Mouse (Mus musculus): Measurements from ENCODE around the gene Srcin1.

Srcin1 gene

DNA sequence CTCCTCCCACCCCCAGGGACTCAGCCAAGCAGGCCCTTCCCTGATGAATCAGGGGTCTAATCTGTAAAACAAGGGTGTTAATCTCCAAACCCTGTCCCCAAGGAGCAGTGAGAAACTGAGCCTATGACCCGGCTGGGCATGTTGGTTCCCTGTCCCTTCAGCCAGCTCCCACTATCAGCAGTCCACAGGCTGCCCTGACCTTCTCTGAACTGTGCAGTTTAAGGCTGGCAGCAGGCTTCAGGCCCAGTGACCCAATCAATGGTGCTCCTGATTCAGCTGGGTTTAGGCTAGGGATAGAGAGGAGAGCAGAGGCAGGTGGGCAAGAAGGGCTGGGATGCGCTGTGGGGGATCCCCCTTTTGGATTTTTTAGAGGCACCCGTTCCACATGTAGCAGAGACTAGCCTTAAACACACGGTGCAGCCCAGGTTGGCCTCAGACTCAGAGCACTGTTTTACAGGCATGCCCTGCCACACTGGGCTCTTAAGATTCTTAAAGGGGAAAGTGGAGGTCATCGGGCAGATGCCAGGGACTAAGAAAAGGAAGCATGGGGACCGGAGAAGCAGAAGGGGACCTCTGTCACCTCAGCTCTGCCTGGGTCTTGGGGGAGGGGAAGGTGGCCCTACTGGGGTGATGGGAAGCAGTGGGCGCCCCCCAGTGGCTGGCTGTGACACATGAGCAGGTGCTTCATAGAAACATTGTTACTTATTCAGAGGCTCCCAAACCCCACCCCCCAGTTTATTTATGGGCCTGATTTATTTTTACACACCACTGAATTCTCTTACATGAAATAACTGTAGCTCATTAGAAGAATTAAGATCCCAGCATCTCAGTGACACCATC is 19.2 kb downstream of the Srcin1 start:
- DNase-seq (ENCODE audit: low read depth, low spot score): peak; percentile 93

DNA sequence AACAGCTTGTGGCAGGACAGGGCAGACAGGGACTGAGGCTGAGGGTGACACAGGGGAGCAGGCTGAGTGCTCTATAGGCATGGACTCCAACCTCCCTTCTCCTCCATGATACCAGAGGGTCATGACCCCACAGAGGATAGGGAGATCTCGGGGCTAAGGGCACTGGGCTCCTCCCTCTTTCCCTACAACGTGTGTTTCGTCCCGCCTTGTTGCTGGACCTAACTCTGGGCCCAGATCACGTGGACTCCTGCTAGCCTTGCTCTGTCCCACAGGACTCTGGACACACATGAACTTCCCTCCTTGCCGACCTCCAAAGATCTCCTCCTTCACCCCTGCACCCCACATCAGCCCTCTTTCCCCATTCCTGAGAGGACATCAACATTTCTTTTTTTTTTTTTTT is 20.8 kb downstream of the Srcin1 start:
- no peak for DNase-seq (ENCODE audit: low read depth, low spot score)

DNA sequence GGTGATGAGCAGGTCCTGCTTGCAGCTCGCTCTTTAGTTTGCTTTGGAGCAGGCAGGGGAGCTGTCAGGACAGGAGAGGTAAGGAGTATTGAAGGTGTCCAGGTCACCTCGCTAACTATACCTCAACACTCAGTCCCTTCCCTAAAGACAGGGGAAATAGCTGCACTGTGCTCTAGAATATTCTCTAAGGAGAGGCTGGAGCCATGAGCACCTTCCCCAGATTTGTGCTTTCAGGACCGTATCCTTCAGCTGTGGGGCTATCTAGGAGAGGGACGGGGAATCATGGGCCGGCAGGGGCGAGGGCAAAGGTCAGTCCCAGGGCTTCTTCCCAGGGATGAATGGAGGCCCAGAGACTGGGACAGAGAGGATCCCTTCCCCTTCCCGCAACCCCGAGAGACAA is 23.8 kb downstream of the Srcin1 start:
- no peak for DNase-seq (ENCODE audit: low read depth, low spot score)

DNA sequence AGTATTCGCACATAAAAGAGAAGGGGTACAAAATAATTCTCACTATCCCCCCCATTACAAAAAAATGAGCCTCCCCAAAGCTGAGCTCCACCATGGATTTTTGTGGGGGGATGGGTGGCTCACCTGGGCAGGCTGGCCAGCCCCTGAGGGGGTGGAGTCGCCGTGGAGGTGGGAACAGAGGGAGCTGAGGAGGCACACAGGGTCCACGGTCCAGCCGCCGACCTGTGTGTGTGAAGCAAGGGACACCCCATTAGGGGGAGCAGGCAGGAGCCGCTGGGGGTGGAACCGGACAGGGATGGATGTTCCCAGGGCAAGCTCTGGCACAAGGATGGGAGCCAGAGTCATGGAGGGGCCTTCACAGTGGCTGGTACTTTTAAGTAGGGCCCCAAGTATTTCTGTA is 27.2 kb downstream of the Srcin1 start:
- DNase-seq (ENCODE audit: low read depth, low spot score): no peak

DNA sequence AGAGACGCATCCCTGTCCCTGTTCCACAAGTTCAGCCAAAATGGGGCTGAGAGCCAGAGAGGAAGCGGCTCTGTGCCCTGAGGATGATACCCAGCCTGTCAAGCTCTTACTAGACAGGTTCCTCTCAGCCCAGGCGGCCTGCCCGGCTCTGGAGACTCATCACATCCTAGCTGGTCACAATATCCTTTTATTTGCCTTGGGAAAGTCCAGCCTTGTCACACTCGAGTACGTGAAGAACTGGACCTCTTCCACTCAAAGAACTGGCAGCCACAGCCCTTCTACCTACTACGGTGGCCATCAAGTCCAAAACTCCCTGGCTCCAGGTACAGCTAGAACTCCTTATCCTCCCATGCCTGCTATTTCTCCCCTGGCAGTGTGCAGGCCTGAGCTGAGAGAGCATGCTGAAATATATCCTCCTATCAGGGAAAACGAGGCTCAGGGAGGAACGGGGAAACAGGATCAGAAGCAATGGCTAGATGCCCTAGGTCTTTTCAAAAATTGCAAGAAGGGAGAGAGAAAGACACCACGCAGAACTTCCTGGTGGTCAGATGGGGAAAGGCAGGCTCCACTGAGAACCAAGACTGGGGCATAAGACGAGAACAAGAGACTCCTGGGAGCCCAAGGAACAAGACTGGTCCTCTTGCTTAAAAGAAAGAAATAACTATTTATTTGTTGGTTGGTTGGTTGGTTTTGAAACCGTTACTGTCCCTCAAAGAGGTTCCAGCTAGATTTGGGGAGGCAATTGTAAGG is 27.9 kb downstream of the Srcin1 start:
- DNase-seq (ENCODE audit: low read depth, low spot score): peak; percentile 83

DNA sequence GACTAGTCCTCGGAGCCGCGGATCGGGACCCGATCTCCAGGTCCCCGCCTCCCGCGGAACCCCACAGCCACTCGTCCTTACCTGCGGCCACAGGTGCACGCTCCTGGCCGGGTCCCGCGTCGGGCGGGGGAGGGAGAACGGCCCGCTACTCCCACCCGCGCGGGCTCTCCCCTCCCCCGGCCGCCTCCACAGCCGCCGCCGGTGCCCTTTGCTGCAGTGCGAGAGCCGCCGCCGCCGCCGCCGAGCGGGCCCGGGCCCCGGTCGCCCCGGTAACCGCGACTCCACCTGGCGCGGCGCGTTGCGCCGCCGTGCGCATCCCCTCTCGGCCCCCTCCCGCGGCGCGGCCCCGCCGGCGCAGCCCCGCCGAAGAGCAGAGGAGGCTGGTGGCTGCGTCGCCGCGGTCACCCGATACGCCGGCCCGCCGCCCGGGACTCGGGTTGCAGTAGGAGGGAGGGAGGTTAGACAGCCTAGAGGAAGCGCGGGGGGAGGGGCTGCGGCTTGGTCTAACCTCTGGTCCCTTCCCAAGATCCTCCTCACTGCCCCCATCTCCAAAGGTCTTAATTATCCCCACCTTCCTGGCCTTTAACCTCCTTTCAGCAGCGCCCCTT is 29.1 kb downstream of the Srcin1 start:
- DNase-seq (ENCODE audit: low read depth, low spot score): peak; percentile 79

DNA sequence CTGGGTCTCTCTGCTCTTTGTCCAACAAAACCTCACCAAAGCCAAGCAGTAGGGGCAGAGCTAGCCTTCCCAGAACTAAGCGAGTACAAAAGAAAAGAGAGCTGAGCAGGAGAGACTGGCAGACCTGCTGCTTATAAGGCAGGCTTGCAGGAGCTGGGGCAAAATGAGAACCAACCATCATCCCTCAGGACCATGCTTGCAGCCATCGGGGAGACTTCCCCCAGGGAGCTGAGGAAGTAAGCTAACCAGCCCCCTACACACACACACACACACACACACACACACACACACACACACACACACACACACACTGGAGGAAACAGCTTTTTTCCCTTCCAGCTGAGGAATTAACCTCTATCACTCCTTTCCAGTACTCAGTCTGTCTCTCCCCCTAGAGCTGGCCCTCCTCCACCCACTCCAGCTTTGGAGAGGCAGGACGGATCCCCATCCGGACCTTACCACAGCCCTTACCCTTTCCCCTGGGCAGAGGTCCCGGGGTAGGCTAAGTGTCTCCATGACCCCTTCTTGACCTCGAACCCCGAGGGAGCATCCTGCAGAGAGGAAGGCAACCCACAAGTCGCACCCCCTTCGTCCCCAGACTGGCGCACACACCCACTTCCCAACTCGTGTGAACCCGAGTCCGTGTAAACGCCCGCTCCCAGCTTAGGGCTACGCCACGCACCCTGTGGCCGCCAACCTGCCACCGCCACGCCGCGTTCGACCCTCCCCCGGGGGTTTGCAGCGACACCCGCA is 30.0 kb downstream of the Srcin1 start:
- DNase-seq (ENCODE audit: low read depth, low spot score): peak; percentile 50

DNA sequence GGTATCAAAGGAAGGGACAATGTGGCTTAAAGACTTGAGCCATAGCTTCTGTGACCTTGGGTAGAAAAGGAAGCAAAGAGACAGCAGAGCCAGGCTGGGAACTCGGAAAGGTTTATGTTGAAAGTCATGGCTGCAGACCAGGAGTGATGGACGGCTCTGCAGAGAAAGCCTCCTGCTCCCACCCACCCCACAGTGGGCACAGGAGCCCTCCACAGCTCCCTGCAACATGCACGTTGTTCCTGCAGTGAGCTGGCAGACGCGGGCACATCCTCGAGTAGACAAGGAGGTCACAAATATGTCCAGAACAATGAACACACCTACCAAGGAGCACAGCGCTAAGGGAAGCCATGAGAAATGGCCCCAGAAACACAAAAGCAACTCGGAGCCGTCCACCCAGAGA is 32.1 kb downstream of the Srcin1 start:
- DNase-seq (ENCODE audit: low read depth, low spot score): no peak

DNA sequence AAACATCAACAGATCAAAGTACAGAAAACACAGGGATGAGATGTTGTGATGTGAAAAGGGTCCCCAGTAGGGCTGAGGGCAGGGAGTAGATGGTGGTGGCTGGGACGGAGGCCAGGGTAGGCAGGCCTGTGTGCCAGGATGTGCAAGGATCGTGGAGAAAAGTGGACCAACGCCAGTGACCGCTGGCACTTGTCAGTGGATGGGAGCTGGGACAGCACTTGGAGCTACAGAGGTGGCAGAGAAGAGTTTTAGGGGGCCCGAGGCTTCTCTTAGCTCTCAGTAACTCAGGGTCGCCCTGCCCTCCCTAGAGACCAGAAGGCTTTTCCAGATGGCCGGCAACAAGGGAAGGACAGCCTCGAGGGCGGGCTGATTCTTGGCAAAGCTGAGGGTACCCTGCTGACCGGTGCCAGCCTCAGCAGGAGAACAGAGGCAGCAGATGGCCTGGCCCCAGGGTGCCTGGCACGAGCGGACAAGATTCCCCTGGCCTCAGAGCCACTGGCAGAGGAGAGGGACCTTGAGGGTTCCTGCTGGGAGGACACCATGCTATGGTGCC is 32.7 kb downstream of the Srcin1 start:
- DNase-seq (ENCODE audit: low read depth, low spot score): peak; percentile 97

DNA sequence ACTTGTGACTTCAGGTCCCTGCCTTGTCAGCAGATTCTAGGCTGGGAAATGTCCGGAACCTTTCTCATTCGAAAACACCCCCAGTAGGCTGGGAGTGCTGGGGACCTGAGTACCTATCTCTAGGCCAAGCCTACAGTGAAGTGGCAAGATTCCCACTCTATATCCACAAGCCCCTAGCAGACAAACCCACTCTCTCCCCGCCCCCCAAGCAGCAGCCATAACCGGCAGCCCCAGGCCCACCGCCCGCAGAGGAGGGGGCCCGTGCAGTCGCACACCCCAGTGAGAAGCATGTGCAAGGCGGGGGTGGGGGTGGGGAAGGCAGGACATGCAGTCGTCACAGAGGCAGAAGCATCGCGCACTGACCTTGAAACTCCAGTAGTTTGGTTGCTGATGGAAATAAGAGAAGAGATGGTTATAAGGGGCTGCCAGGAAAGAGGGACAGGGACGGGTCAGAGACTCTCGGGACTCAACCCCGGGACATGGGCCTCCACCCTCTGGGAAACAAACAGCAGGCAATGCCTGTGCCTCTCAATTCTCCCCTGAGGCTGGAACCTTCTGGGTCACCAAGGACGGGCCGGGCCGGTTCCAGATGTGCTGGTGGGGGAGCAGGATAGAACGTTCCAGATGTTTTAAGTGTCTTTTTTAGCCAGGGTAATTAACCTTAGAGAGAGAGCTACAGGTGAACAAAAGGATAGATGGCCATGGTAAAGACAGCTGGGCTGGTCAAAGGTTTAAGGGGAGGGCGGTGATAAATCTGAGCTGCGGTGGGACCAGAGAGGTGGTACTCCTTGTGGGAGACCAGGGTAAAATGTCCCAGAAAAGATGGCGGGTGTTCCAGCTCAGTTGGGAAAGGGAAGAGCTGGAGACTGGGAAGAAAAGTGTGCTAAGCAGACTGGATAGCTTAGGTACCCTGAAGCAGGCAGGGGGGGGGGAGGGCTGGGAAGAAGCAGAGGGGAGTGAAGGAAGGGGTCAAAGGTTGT is 33.5 kb downstream of the Srcin1 start:
- no peak for DNase-seq (ENCODE audit: low read depth, low spot score)

DNA sequence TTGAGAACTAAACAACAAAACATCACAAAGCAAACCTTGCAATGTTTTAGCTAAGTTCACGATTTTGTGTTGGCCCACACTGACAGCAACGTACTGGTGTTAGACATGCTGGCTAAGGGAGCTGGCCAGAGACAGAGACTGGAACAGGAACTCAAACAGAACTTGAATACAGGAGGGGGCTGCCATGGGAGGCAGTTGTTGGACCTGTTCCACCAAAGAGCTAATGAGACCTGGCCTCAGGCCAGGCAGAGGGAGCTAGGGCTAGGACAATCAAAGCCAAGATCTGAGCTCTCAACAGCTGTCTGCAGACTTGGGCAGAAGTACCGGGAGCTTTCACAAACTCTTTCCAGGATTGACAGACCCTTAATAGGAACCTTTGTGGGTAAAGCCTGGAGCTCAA is 35.4 kb downstream of the Srcin1 start:
- DNase-seq (ENCODE audit: low read depth, low spot score): peak; percentile 63

DNA sequence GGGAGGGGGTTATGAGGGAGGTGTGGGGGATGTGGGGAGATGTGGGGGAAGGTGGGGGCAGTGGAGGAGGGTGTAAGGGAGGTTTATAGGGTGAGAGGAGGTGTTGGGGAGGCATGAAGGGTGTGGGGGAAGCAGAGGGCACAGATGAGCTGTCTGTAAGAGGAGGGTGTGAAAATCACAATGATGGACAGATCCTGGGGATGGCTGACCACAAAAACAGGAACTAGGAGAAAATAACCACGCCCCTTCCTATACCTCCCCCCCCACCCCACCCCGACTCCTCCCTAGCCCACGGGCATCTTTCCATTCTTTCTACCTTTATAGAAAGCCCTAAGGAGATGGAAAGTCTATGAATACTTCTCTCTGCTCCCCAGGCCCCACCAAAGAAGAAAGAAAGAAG is 35.9 kb downstream of the Srcin1 start:
- no peak for DNase-seq (ENCODE audit: low read depth, low spot score)

DNA sequence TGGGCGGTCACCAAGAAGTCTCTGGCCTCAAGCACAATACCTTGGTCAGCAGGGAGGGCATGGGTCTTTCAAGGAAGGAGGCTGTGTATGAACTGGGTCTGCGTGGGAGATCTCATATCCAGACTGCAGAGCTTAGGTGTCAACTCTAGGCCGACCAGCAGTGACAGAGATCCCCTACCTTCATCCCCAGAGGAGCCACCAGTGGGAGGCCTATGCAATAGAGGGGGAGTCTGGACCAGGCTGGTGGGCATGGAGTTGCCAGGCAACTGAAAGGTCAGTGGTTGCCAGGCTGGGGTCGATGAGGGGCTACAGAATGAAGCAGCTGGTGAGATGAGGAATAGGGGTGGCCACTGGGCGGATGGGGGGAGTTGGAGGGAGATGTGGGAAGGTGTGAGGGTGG is 36.4 kb downstream of the Srcin1 start:
- DNase-seq (ENCODE audit: low read depth, low spot score): no peak

DNA sequence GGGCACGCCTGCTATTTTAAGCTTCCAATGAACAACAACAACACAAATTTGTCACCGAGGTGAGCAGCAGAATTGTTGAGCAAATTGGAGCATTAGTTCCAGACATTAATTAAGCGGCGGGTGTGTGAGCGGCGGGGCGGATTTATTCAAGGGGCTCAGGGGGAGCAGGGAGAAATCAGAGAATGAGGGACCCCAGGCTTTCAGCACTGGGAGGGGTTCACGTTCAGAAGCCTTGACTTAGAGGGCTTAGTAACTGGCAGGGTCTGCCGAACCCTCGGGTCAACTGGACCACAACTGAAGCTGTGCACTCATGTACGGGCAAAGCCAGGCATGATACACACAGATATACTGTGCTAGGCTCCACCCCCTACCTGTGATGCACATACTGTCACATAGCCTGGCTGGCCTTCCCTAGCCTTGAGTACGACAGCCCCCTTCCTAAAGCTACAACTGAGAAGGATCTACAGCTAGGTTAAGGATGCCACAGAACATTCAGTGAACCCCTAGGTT is 38.4 kb downstream of the Srcin1 start:
- peak; percentile 53 for DNase-seq (ENCODE audit: low read depth, low spot score)

DNA sequence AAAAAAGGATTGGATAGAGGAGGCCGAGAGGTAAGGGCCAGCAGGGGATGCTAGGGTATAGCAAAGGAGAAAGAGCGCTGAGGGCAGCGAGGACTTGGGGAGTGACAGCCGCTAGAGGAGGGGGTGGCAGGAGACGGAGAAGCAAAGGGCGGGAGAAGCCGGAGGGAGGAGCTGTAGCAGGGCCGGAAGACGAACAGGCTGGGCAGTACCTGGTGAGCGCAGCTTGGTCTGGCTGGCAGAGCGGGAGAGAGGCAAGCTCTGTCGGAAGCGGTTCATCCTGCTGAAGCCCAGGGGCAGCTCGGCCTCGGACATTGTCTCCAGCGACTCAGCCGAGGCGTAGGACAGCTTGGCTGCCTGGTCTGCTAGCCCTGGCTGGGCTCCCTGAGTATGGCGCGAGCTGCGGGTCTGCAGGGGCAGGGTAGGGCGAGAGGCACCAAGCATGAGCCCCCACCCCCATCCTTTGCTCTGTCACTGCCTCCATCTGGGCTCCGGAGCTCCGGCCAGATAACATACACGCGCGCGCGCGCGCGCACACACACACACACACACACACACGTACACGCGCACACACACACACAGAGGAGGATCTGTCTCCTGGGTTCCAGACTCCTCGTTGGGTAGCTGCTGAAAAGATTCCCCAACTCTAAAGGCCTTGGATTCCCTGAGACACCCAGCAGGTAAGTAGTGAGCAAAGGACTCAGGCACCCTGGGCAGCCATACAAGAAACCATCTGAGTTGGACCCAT is 39.0 kb downstream of the Srcin1 start:
- DNase-seq (ENCODE audit: low read depth, low spot score): peak; percentile 97

DNA sequence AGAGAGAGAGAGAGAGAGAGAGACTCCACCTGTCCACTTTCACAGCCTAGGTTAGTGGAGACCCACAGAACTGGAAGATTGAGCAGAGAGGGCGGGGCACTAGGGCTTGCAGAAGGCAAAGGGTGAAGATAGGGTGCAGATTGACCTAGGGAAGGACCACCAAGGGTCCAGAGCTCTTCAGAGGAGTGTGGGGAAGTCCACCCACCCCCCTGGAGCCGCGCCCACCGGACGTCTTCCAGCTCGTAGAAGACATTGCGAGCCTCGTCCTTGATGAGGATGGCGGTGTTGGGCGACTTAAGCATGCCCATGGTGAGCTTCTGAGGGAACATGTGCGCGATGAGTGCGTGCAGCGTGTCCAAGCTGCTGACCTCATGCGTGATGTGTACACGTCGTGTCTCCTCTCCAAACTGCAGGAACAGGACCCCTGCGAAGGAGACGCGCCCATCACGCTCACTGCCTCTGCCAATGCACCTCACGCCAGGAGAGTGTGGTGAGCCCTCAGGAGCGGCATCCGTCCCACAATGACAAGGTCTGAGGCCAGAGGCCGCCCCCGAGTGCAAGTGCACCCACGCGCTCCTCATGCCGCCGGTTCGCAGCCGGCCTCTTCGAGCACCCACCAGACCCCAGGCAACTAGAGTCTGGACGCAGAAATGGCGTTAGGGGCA is 39.8 kb downstream of the Srcin1 start:
- DNase-seq (ENCODE audit: low read depth, low spot score): peak; percentile 57

DNA sequence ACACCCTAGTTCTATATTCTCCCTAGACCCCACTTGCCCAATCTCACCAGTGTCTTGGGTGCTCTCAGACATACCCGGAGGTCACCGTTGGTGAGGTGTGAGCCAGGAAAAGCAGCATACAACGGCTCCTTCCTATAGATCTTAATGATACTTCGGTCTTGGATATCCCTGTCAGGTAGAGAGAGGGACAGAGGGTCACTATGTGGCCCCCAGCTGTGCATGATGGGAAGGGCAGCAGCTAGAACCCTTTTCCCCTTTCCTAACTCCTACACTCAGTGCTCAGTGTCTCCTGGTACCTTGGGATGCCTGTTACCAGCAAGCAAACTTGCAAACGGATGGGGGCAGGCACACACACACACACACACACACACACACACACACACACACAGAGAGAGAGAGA is 40.3 kb downstream of the Srcin1 start:
- no peak for DNase-seq (ENCODE audit: low read depth, low spot score)

DNA sequence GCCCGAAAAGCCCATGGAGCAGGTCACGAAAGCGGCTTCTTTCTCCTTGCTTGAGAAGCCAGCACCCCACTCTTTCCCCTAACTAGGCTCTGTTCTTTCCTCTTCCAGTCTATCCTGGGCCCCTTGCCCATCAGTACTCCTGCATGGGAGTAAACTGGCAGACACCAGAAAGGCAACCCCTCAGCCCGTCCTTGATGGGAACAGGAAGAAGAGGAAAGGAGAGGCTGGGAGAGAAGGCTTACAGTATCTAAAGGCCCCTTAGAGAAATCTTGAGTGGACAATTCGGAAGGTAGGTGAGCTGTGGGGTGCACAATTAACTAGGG is 40.7 kb downstream of the Srcin1 start:
- DNase-seq (ENCODE audit: low read depth, low spot score): peak; percentile 78

All from brain, adult 2 months (tissue).